Mouse (Mus musculus) E14TG2a.4 (cell line): ENCODE results near the gene BC028528.

Experiments used
- CTCF ChIP-seq: conservative IDR thresholded peaks from 2 replicates; pipeline ENCODE4 v1.5.1; 2014; ENCODE audit warnings: low read length
- NANOG ChIP-seq: IDR thresholded peaks from 2 replicates; pipeline ENCODE4 v1.6.1; 2014; ENCODE audit warnings: borderline replicate concordance, low read length, mixed read lengths
- POU5F1 ChIP-seq: IDR thresholded peaks from 2 replicates; pipeline ENCODE4 v1.6.1; 2014; ENCODE audit warnings: low read length, borderline replicate concordance

DNA sequence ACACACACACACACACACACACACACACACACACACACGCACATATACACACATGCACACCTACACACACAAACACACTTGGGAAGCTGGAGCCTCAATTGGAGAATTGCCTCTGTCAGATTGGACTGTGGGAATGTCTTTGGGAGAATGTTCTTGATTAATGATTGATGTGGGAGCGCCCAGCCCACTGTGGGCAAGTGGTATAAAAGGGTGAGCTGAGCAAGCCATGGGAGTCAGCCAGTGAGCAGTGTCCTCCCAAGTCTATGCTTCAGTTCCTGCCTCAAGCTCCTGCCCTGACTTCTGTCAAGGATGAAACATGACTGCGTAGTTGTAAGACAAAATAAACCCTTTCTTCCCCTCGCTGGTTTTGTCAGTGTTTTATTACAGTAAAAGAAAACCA is 4.2 kb downstream of the BC028528 start:
- TF ChIP-seq CTCF = no peak
- TF ChIP-seq NANOG = no peak
- TF ChIP-seq POU5F1 = no peak
